Mouse (Mus musculus) retina, postnatal 7 days (tissue): ENCODE measurements around the gene Ass1.

Experiments
- DNase-seq: peaks from one replicate; pipeline ENCODE4 v3.0.0-alpha.2; 2012; ENCODE audit warnings: low read depth, low spot score

Ass1 gene

GRCm38 (mm10) chr2:31469931-31470682 is at the start of gene Ass1:
Ass1 (plus strand) TSS chr2:31470207.
- peak; percentile 62 for DNase-seq

- DNase-seq = no peak
These were observed 49.1 kb upstream of the Ass1 start for GRCm38 (mm10) chr2:31420914-31421313.

- no peak for DNase-seq
These were observed 47.4 kb upstream of the Ass1 start for GRCm38 (mm10) chr2:31422576-31422975.

- no peak for DNase-seq
These were observed 38.5 kb upstream of the Ass1 start for GRCm38 (mm10) chr2:31431477-31431876.

GRCm38 (mm10) chr2:31434746-31435145 is 35.3 kb upstream of the Ass1 start:
- no peak for DNase-seq

GRCm38 (mm10) chr2:31435567-31435966 is 34.4 kb upstream of the Ass1 start:
- DNase-seq = no peak

GRCm38 (mm10) chr2:31437480-31438245 is 32.3 kb upstream of the Ass1 start:
- DNase-seq = no peak

GRCm38 (mm10) chr2:31439576-31439975 is 30.4 kb upstream of the Ass1 start:
- no peak for DNase-seq

- DNase-seq = no peak
These were observed 27.4 kb upstream of the Ass1 start for GRCm38 (mm10) chr2:31442480-31443160.

- DNase-seq = no peak
These were observed 24.0 kb upstream of the Ass1 start for GRCm38 (mm10) chr2:31446036-31446435.

- DNase-seq = no peak
These were observed 23.6 kb upstream of the Ass1 start for GRCm38 (mm10) chr2:31446456-31446855.

GRCm38 (mm10) chr2:31447536-31447935 is 22.5 kb upstream of the Ass1 start:
- DNase-seq = no peak

GRCm38 (mm10) chr2:31448756-31449440 is 21.1 kb upstream of the Ass1 start:
- DNase-seq = no peak

- no peak for DNase-seq
These were observed 20.6 kb upstream of the Ass1 start for GRCm38 (mm10) chr2:31449441-31449815.

- no peak for DNase-seq
These were observed 20.1 kb upstream of the Ass1 start for GRCm38 (mm10) chr2:31449902-31450301.

GRCm38 (mm10) chr2:31450661-31451060 is 19.3 kb upstream of the Ass1 start:
- DNase-seq = no peak

- DNase-seq = no peak
These were observed 18.5 kb upstream of the Ass1 start for GRCm38 (mm10) chr2:31451530-31451929.

- DNase-seq = no peak
These were observed 17.0 kb upstream of the Ass1 start for GRCm38 (mm10) chr2:31453011-31453410.

GRCm38 (mm10) chr2:31453559-31454177 is 16.3 kb upstream of the Ass1 start:
- no peak for DNase-seq

GRCm38 (mm10) chr2:31454280-31454679 is 15.7 kb upstream of the Ass1 start:
- no peak for DNase-seq

- no peak for DNase-seq
These were observed 14.6 kb upstream of the Ass1 start for GRCm38 (mm10) chr2:31455418-31455817.
